Mouse (Mus musculus) forebrain, embryonic 14.5 days (tissue): ENCODE measurements around the gene Hes3. TPM values are rescaled to one million over a fixed set of nuclear protein-coding genes. Genes with fewer than 3 reads are reported as not detected.

Experiments
- ATAC-seq: fragments of 200-750 bp; cut with Nextera tagmentation; 2 replicates; pipeline ENCODE4 v1.8.0; 2017; ENCODE audit warnings: mild to moderate bottlenecking, moderate library complexity
- DNase-seq: peaks from one replicate; pipeline ENCODE4 v3.0.0-alpha.2; 2015; ENCODE audit warnings: low spot score
- H3K27ac ChIP-seq: fragments of 300-500 bp; sonication (generic); 2 replicates; pipeline ENCODE4 v1.5.1; 2014; ENCODE audit warnings: low read depth, mild to moderate bottlenecking, control low read depth, low read length, moderate library complexity
- H3K27me3 ChIP-seq: fragments of 300-500 bp; sonication (generic); replicated peaks from 2 replicates; pipeline ENCODE4 v1.6.1; 2014; ENCODE audit warnings: low read length, control low read depth, mixed read lengths; ENCODE audit not compliant: control insufficient read depth, insufficient read depth
- H3K36me3 ChIP-seq: fragments of 300-500 bp; sonication (generic); 2 replicates; pipeline ENCODE4 v1.6.1; 2014; ENCODE audit warnings: low read length, control low read depth; ENCODE audit not compliant: control insufficient read depth, insufficient read depth
- H3K4me1 ChIP-seq: fragments of 300-500 bp; sonication (generic); 2 replicates; pipeline ENCODE4 v1.6.1; 2014; ENCODE audit warnings: antibody characterized with exemption, low read length, control low read depth; ENCODE audit not compliant: control insufficient read depth, insufficient read depth
- H3K4me2 ChIP-seq: fragments of 300-500 bp; sonication (generic); 2 replicates; pipeline ENCODE4 v1.6.1; 2014; ENCODE audit warnings: mild to moderate bottlenecking, control low read depth, low read length
- H3K4me3 ChIP-seq: fragments of 300-500 bp; sonication (generic); 2 replicates; pipeline ENCODE4 v1.5.1; 2014; ENCODE audit warnings: low read depth, low read length, control low read depth
- H3K9ac ChIP-seq: fragments of 300-500 bp; sonication (generic); 2 replicates; pipeline ENCODE4 v1.6.1; 2014; ENCODE audit warnings: mild to moderate bottlenecking, low read length, control low read depth, moderate library complexity
- H3K9me3 ChIP-seq: fragments of 300-500 bp; sonication (generic); replicated peaks from 2 replicates; pipeline ENCODE4 v1.6.1; 2016; ENCODE audit warnings: low read length, control low read depth, mixed read lengths; ENCODE audit not compliant: control insufficient read depth
- WGBS: fragments of 180-500 bp; shearing (Covaris S2); extraction: QIAGEN DNeasy Blood & Tissue Kit; methylation state at CpG from one replicate; pipeline ENCODE4 v1.1.7; 2014; 5-methylcytosine and 5-hydroxymethylcytosine counted together
- polyA plus RNA-seq: library from polyadenylated mRNA; unstranded; fragments of >200 nt; fragmentation: Nextera tagmentation; extraction: Ambion mirVana; gene quantifications from 2 replicates; pipeline ENCODE4 v1.2.1, GENCODE M21; 2014

Hes3 gene
- polyA plus RNA-seq: not detected in 2 replicates

DNA sequence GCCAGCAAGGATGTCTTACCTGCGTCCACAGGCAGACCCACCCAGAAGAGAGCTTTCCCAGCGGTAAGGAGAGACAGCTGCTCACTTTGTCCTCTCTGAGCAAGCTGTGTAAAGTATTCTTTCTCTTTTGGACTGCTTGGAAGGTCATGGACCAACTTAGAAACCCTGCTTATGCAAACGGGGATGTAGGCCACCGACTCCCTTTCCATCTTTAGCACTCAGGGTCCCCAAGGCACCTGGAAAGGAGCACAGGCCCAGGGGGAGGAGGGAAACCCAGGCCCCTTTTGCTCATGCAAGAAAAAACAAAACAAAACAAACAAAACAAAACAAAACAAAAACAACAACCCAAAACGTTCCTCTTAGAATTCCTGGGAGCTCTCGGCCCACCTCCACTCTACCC lies at the start of gene Hes3:
Gene Hes3, minus strand, starts transcription at position 101 of the 400 bp plus-strand sequence.
- Histone ChIP-seq H3K27me3 (peaks cover 74% of the 10 kb centered on the region), H3K36me3 (no peaks in the 10 kb centered on the region), H3K9ac (peak within 1 kb of the TSS; percentile 55), H3K4me2 (peak within 1 kb of the TSS; percentile 61), H3K27ac (no peak within 1 kb of the TSS), H3K9me3 (no peaks in the 10 kb centered on the region), H3K4me1 (peaks cover 23% of the 10 kb centered on the region), H3K4me3 (peak within 1 kb of the TSS; percentile 27)
- ATAC-seq: no peak
- 16% methylated on average over 6 of the region's 6 CpGs for WGBS
- no peak for DNase-seq

DNA sequence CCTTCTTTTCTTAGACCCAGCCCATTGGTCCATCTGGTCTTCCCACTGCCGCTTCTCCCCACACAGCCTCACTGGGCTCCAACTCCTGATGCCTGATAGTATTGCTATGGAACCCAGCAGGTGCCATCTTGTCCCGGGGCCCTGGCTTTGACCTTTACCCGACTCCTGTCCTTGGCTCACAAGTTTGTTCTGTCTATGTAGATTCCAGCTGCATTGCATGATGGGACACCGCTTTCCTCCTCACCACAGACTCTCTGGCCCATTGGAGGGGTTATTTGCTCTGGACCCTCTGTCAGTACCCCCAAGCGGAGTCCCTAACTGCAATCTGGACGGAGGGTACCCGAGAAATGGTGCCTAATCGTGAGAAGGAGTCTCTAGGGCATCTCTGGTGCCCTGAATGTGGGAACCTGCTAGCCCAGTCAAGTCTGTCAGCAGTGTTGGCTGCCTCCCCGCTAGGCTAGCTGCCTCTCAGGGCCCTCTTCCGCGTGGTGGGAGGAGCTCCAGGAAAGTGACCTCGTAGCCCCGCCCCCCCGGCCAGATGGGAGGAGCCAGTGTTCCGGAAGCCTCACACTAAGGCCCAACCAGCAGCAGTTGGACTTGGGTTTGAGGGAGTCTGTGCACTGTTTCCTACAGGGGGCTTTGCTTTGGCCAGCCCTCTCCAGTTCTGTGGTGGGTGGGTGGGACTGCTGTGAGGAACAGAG lies 49.3 kb upstream of the Hes3 start:
- peaks cover 11% of the 10 kb centered on the region; the same call in 1 of the 2 replicates for H3K4me1 ChIP-seq
- H3K4me3 ChIP-seq: no peak overlapping the region
- 0 out of 2 replicates have a peak, but pooled peaks cover 5% of the 10 kb centered on the region for H3K27me3 ChIP-seq
- H3K9me3 ChIP-seq: no peaks in the 10 kb centered on the region
- no peak overlapping the region for H3K27ac ChIP-seq
- peak overlapping the region; percentile 100; the same call in 1 of the 2 replicates for H3K4me2 ChIP-seq
- no peak overlapping the region for H3K9ac ChIP-seq
- DNase-seq: no peak
- WGBS: 37% methylated on average over 15 of the region's 15 CpGs
- peaks cover 2% of the 10 kb centered on the region; the same call in 1 of the 2 replicates for H3K36me3 ChIP-seq
- no peak for ATAC-seq

- DNase-seq (peak; percentile 21), ATAC-seq (peak; percentile 47)
- Histone ChIP-seq H3K4me3 (peak overlapping the region; percentile 71), H3K27ac (peak overlapping the region; percentile 82), H3K4me1 (peaks cover 11% of the 10 kb centered on the region; the same call in 1 of the 2 replicates), H3K9ac (peak overlapping the region; percentile 83), H3K36me3 (peaks cover 15% of the 10 kb centered on the region), H3K4me2 (peak overlapping the region; percentile 100), H3K27me3 (0 out of 2 replicates have a peak, but pooled peaks cover 5% of the 10 kb centered on the region), H3K9me3 (no peaks in the 10 kb centered on the region)
- 2% methylated on average over 12 of the region's 26 CpGs for WGBS
Observed at GRCm38 (mm10) chr4:152339293-152339790, 47.9 kb upstream of the Hes3 start.

- Histone ChIP-seq H3K36me3 (peaks cover 21% of the 10 kb centered on the region), H3K4me1 (peaks cover 11% of the 10 kb centered on the region; the same call in 1 of the 2 replicates), H3K27ac (peak within 1 kb of the TSS; percentile 82), H3K9ac (peak within 1 kb of the TSS; percentile 83), H3K9me3 (no peaks in the 10 kb centered on the region), H3K27me3 (0 out of 2 replicates have a peak, but pooled peaks cover 5% of the 10 kb centered on the region), H3K4me2 (peak within 1 kb of the TSS; percentile 100), H3K4me3 (peak within 1 kb of the TSS; percentile 71)
- ATAC-seq (peak; percentile 65), DNase-seq (peak; percentile 50)
- WGBS: under 1% methylated on average over 38 of the region's 120 CpGs
Observed at GRCm38 (mm10) chr4:152338419-152339292, 47.2 kb upstream of the Hes3 start, which contains the start of gene Chd5. Gene Chd5 (plus strand): TSS chr4:152338651.

- H3K4me1 ChIP-seq: peaks cover 11% of the 10 kb centered on the region; the same call in 1 of the 2 replicates
- H3K27ac ChIP-seq: no peak overlapping the region
- DNase-seq: no peak
- no peak overlapping the region for H3K9ac ChIP-seq
- no peak for ATAC-seq
- no peak overlapping the region for H3K4me3 ChIP-seq
- H3K36me3 ChIP-seq: peaks cover 30% of the 10 kb centered on the region
- 0 out of 2 replicates have a peak, but pooled peaks cover 5% of the 10 kb centered on the region for H3K27me3 ChIP-seq
- 24% methylated on average over 6 of the region's 6 CpGs for WGBS
- no peaks in the 10 kb centered on the region for H3K9me3 ChIP-seq
- no peak overlapping the region for H3K4me2 ChIP-seq
Observed at GRCm38 (mm10) chr4:152337772-152338171, 46.3 kb upstream of the Hes3 start.

DNA sequence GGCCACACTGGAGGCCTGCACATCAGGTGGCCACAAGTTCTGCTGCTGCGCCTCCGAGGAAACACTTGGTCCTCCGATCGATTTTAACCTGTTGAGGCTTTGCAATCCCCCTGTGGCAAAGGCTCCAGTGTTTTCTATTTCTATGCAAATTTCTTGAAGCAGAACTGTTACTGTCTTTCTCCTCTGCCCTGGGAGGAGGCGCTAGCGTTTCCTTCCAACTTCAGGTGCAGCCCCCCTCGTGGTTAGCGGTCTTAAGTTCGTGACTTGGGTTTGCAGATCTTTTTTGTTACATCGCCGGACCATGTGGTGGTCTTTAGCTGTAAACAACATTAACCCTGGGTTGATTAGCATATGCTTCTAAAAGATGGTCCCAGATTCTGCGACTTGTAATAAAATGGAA lies 42.1 kb upstream of the Hes3 start:
- Histone ChIP-seq H3K4me3 (no peak overlapping the region), H3K4me2 (no peak overlapping the region), H3K9me3 (no peaks in the 10 kb centered on the region), H3K27me3 (no peaks in the 10 kb centered on the region), H3K36me3 (peaks cover 72% of the 10 kb centered on the region), H3K9ac (no peak overlapping the region), H3K27ac (no peak overlapping the region), H3K4me1 (no peaks in the 10 kb centered on the region)
- DNase-seq: no peak
- ATAC-seq: no peak
- 92% methylated on average over 12 of the region's 12 CpGs for WGBS

GRCm38 (mm10) chr4:152332952-152333351 lies 41.5 kb upstream of the Hes3 start:
- no peak overlapping the region for H3K27ac ChIP-seq

DNA sequence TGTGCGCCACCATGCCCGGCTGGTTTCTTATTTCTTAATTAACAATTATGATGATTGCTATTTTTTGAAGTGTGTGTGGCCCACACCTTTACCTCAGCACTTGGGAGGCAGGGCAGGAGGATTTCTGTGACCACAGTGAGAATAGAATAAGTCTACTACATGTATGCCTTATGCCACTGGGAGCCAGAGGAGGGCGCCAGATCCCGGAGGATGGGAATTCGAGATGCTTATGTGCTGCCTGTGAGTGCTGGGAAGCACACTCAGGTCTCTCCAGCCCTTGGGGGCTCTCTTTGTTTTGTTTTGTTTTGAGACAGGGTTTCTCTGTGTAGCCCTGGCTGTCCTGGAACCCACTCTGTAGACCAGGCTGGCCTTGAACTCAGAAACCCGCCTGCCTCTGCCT lies 37.2 kb upstream of the Hes3 start:
- H3K27me3 ChIP-seq: no peaks in the 10 kb centered on the region
- peaks cover 7% of the 10 kb centered on the region; the same call in 1 of the 2 replicates for H3K4me1 ChIP-seq
- WGBS: 74% methylated on average over 6 of the region's 6 CpGs
- no peak overlapping the region for H3K4me3 ChIP-seq
- peaks cover 59% of the 10 kb centered on the region for H3K36me3 ChIP-seq
- no peaks in the 10 kb centered on the region for H3K9me3 ChIP-seq
- no peak for ATAC-seq
- H3K27ac ChIP-seq: no peak overlapping the region
- H3K4me2 ChIP-seq: no peak overlapping the region
- DNase-seq: peak; percentile 28
- no peak overlapping the region for H3K9ac ChIP-seq

More at GRCm38 (mm10) chr4:152332952-152333351, 41.5 kb upstream of the Hes3 start:
- no peak overlapping the region for H3K4me2 ChIP-seq
- H3K4me3 ChIP-seq: no peak overlapping the region
- no peaks in the 10 kb centered on the region for H3K9me3 ChIP-seq
- H3K36me3 ChIP-seq: peaks cover 77% of the 10 kb centered on the region
- peak; percentile 63; the same call in 1 of the 2 replicates for ATAC-seq
- H3K27me3 ChIP-seq: no peaks in the 10 kb centered on the region
- 34% methylated on average over 2 of the region's 2 CpGs for WGBS
- peak; percentile 85 for DNase-seq
- no peak overlapping the region for H3K9ac ChIP-seq
- no peaks in the 10 kb centered on the region for H3K4me1 ChIP-seq
